Mouse (Mus musculus) heart, embryonic 14.5 days (tissue): ENCODE measurements at regions not wholly inside any gene's neighbourhood (a gene's known extent, or its start where the extent isn't known, plus 50 kb on each side); places are given as distances from the start of the nearest gene placed in this dataset.

Source experiments
- ATAC-seq: fragments of 200-750 bp; cut with Nextera tagmentation; 2 replicates; pipeline ENCODE4 v1.8.0; 2017; ENCODE audit warnings: low read depth, moderate TSS enrichment; ENCODE audit not compliant: insufficient number of reproducible peaks, insufficient read depth, low FRiP score
- H3K27ac ChIP-seq, 2 experiments: fragments of 200-500 bp in 1 of 2; fragments of 300-500 bp in 1 of 2; sonication (generic) in 1 of 2; replicated peaks in 1 of 2; 2 replicates each; pipeline ENCODE4 v1.5.1; 2012 to 2014; ENCODE audit warnings: low read depth in 2 of 2, low read length in 2 of 2, control low read depth in 1 of 2, mild to moderate bottlenecking in 1 of 2, mixed read lengths in 1 of 2; ENCODE audit not compliant: control insufficient read depth in 1 of 2, insufficient read depth in 1 of 2
- H3K27me3 ChIP-seq: fragments of 300-500 bp; sonication (generic); 2 replicates; pipeline ENCODE4 v1.6.1; 2014; ENCODE audit warnings: mild to moderate bottlenecking, low read length, control low read depth; ENCODE audit not compliant: control insufficient read depth, insufficient read depth
- H3K36me3 ChIP-seq: fragments of 300-500 bp; sonication (generic); 2 replicates; pipeline ENCODE4 v1.6.1; 2014; ENCODE audit warnings: mild to moderate bottlenecking, control low read depth, low read length, mixed read lengths; ENCODE audit not compliant: control insufficient read depth, insufficient read depth
- H3K4me1 ChIP-seq, 2 experiments: fragments of 200-500 bp in 1 of 2; fragments of 300-500 bp in 1 of 2; sonication (generic) in 1 of 2; 2 replicates each; pipeline ENCODE4 v1.6.1; 2012 to 2014; ENCODE audit warnings: low read length in 2 of 2, control low read depth in 1 of 2, mixed read lengths in 1 of 2; ENCODE audit not compliant: control insufficient read depth in 2 of 2, insufficient read depth in 2 of 2
- H3K4me2 ChIP-seq: fragments of 300-500 bp; sonication (generic); 2 replicates; pipeline ENCODE4 v1.6.1; 2014; ENCODE audit warnings: mild to moderate bottlenecking, low read length
- H3K4me3 ChIP-seq, 2 experiments: fragments of 200-500 bp in 1 of 2; fragments of 300-500 bp in 1 of 2; sonication (generic) in 1 of 2; 2 replicates each; pipeline ENCODE4 v1.5.1; 2012 to 2014; ENCODE audit warnings: low read length in 2 of 2, mild to moderate bottlenecking in 2 of 2, control low read depth in 1 of 2, low read depth in 1 of 2, moderate library complexity in 1 of 2; ENCODE audit not compliant: control insufficient read depth in 1 of 2, insufficient read depth in 1 of 2
- H3K9ac ChIP-seq: fragments of 300-500 bp; sonication (generic); 2 replicates; pipeline ENCODE4 v1.6.1; 2014; ENCODE audit warnings: mild to moderate bottlenecking, low read length
- H3K9me3 ChIP-seq: fragments of 300-500 bp; sonication (generic); 2 replicates; pipeline ENCODE4 v1.6.1; 2016; ENCODE audit warnings: low read length, control low read depth; ENCODE audit not compliant: control insufficient read depth
- WGBS: fragments of 180-500 bp; shearing (Covaris S2); extraction: QIAGEN DNeasy Blood & Tissue Kit; methylation state at CpG from one replicate; pipeline ENCODE4 v1.1.7; 2014; 5-methylcytosine and 5-hydroxymethylcytosine counted together

DNA sequence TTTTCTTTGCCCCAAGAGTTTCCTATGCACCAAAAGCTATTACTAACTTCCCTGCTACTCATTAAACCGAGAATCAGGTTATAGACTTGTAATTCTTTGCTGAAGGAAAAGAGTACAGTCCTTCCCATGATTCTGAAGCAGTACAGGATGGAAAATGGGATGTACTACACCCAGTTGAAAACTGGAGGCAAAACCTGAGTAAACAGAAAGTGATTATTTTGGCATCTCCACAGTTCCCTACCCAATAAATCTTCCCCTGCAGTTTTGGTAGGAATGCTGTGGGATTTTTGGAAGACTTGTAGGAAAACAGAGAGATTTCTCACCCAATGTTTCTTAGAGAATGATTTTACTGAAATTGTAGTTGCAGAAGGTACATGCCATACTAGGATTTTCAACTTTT lies 268.5 kb downstream of the Dio2 start:
- WGBS: 53% methylated on average over 1 of the region's 1 CpGs

DNA sequence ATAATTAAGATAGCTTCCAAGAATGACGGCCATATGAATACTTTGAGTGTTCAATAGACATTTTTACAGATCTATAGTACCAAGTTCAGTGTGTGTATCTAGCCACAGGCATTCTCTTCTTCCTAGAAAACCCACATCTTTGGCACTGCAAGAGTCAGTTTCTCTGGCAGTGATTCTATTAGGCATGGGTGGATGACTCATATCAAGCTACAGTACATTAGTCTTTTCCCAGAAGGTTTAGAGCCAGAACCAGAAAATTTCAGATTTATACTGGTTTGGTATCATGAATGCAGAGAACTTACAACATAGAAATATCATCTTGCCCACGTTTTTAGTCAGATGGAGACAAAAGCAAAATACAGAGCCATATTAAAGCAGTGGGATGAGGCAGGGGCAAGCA lies 278.1 kb downstream of the Dio2 start:
- H3K36me3 ChIP-seq: no peaks in the 10 kb centered on the region
- H3K27me3 ChIP-seq: no peaks in the 10 kb centered on the region
- H3K4me1 ChIP-seq: no peaks in the 10 kb centered on the region
- ATAC-seq: no peak
- no peak overlapping the region for H3K4me3 ChIP-seq
- H3K27ac ChIP-seq: no peak overlapping the region
- no peak overlapping the region for H3K4me2 ChIP-seq
- H3K9me3 ChIP-seq: no peaks in the 10 kb centered on the region
- no peak overlapping the region for H3K9ac ChIP-seq
- 51% methylated on average over 2 of the region's 2 CpGs for WGBS

More for the DNA sequence above, 268.5 kb downstream of the Dio2 start:
- Histone ChIP-seq H3K9ac (no peak overlapping the region), H3K4me2 (no peak overlapping the region), H3K4me1 (no peaks in the 10 kb centered on the region), H3K9me3 (no peaks in the 10 kb centered on the region), H3K27ac (no peak overlapping the region), H3K36me3 (no peaks in the 10 kb centered on the region), H3K27me3 (no peaks in the 10 kb centered on the region), H3K4me3 (no peak overlapping the region)
- ATAC-seq: no peak

DNA sequence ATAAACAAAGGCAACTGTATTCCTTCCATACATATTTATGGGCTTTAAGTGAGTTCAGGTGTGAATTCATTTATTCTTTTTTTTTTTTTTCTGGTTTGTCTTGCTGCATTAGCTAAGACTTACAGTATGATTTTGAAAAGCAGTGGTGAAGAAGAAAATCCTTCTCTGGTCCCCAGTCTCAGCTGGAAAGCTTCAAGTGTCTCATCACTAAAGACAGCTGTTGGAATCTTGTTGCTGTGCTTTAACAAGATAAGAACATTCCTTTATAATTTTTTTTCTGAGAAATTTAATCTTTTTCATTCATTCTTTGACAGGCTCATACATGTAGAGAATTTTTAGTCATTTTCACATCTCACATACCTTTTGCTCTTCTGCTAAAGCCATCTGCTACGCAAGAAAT lies 297.6 kb downstream of the Dio2 start:
- Histone ChIP-seq H3K9me3 (no peaks in the 10 kb centered on the region), H3K36me3 (no peaks in the 10 kb centered on the region), H3K27ac (no peak overlapping the region), H3K27me3 (no peaks in the 10 kb centered on the region), H3K4me3 (no peak overlapping the region), H3K4me2 (no peak overlapping the region), H3K9ac (no peak overlapping the region), H3K4me1 (no peaks in the 10 kb centered on the region)
- no peak for ATAC-seq
- WGBS: 84% methylated on average over 1 of the region's 1 CpGs

DNA sequence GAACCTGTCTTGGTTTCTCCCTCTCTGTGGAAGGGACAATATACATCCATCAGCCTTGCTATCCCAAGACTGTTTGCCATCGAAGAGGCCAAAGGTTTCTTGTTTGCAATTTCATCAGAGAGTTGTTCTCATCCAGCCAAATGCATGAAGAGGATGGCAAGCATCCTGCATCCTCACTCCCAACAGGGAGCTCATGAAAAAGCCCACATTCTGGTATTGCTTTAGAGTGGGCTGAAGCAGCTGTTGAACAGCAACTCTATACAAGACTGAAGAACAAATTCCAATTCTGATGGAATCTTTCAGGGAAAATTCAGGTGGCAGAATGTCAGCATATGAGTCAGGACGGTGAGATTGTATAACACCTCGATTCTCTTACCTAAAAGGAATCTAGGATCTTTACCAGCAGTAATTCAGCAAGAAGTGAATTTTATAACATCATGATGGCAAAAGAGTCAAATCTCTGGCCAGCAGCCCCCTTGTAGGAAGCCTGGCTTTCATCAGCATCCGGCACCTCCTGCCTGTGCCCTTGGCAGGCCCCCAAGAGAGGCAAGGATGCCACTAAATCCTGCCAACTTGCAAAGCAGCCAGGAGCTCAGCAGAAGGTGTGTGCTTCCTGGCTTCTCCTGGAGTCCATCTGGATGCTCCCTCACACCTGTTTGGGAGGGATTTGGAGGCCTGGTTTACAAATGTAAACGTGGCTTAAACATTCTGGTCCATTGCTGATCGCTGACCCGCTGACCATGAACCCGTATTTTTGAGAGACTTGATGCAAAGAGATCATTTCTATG lies 312.8 kb downstream of the Dio2 start:
- no peaks in the 10 kb centered on the region for H3K36me3 ChIP-seq
- H3K9ac ChIP-seq: no peak overlapping the region
- 70% methylated on average over 8 of the region's 8 CpGs for WGBS
- H3K27me3 ChIP-seq: no peaks in the 10 kb centered on the region
- H3K4me1 ChIP-seq: no peaks in the 10 kb centered on the region
- H3K4me3 ChIP-seq: no peak overlapping the region
- no peak for ATAC-seq
- no peak overlapping the region for H3K4me2 ChIP-seq
- H3K27ac ChIP-seq: no peak overlapping the region
- H3K9me3 ChIP-seq: no peaks in the 10 kb centered on the region

DNA sequence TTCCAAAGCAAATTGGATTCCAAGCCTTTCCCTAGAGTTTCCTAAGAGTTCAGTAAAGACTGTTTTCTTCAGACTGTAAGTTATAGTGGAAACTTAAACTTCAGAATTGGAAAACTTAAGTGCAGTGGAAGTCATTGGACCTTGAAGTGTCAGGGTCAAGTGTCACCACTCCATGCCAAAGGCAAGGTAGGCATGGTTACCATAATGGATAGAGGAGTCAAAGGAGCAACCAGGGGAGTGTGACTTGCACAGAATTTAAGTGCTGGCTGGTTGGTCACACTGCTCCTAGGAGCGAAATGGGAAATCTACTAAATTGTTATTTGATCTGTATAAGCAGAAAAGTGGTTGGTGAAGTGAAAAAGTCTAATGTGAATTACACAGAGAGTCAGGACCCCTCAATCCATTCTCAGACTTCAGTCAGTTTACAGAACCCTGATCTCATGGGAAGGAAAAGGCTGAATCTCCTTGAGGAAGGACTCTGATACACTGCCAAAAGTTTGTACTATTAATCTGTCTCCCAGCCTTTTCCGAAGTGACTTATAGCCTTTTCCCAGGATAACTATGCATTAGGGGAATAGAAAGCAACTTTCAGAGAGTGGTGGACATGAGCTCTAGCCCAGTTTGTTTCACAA lies 320.5 kb downstream of the Dio2 start:
- ATAC-seq: no peak
- H3K36me3 ChIP-seq: no peaks in the 10 kb centered on the region
- H3K27me3 ChIP-seq: no peaks in the 10 kb centered on the region
- no peaks in the 10 kb centered on the region for H3K4me1 ChIP-seq
- 61% methylated on average over 2 of the region's 2 CpGs for WGBS
- no peak overlapping the region for H3K4me3 ChIP-seq
- H3K9ac ChIP-seq: no peak overlapping the region
- H3K9me3 ChIP-seq: no peaks in the 10 kb centered on the region
- H3K27ac ChIP-seq: no peak overlapping the region
- no peak overlapping the region for H3K4me2 ChIP-seq

DNA sequence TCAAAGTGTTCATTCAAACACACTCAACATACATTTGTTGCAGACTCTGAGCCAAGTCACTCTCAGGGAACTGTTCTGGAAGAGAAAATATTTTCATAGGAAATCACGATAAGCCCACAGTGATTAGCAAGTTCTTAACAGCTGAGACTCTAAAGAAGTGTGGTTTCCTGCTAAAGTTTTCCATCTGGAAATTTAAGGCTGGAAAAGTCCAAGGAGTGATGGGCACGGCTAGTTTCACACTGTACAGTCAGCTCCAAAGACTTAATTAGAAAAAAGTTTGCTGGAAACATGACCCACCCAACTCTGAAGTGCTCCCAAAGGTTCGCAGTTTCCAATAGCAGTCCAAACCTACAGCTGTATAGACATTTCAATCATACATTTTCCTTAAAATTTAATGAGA lies 329.5 kb downstream of the Dio2 start:
- Histone ChIP-seq H3K36me3 (no peaks in the 10 kb centered on the region), H3K4me3 (no peak overlapping the region), H3K9ac (no peak overlapping the region), H3K27ac (no peak overlapping the region), H3K27me3 (no peaks in the 10 kb centered on the region), H3K9me3 (no peaks in the 10 kb centered on the region), H3K4me1 (no peaks in the 10 kb centered on the region), H3K4me2 (no peak overlapping the region)
- 48% methylated on average over 3 of the region's 3 CpGs for WGBS
- peak; percentile 39; the same call in 1 of the 2 replicates for ATAC-seq

DNA sequence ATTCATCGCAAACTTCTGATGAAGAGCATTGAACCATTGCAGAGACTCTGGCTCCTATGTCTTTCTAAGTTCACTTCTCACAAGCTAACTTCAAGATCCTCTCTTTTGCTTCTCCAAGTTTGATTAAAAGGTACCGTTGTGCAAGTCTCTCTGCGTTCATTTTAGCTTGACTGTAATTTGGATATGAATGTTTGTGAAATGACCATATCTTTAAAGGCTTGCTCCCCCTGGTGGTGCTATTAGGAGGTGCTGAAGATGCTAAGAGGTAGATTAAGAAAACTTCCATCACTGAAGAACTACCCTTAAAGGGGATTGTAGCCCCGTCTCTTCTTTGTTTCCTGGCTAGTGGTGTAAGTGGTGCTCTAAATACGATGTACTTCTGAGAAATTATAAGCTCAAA lies 339.7 kb downstream of the Dio2 start:
- no peak overlapping the region for H3K4me3 ChIP-seq
- H3K4me2 ChIP-seq: no peak overlapping the region
- no peak for ATAC-seq
- no peaks in the 10 kb centered on the region for H3K27me3 ChIP-seq
- H3K36me3 ChIP-seq: no peaks in the 10 kb centered on the region
- no peak overlapping the region for H3K9ac ChIP-seq
- H3K9me3 ChIP-seq: no peaks in the 10 kb centered on the region
- no peak overlapping the region for H3K27ac ChIP-seq
- H3K4me1 ChIP-seq: no peaks in the 10 kb centered on the region
- 77% methylated on average over 5 of the region's 5 CpGs for WGBS
